Mouse (Mus musculus) regulatory T cell (primary cell): ENCODE data around the gene Vps72.
"Not testable (repeated sequence)": the region's sequence is repeated elsewhere in the genome, so short reads cannot be mapped to it uniquely, and the experiment has no call there.

Experiments used
- in situ Hi-C: fragments of 300-600 bp; cut with MboI, MseI; formaldehyde crosslinking; loops from one replicate; pipeline ENCODE4 v1.15.1; 2025; ENCODE audit warnings: high pct_unique_total_duplicates

Vps72 gene

GRCm38 (mm10) chr3:95110911-95111726, at the start of gene Vps72:
Vps72 (plus strand) TSS chr3:95111022.
- in situ Hi-C loops: no loop called here

- in situ Hi-C loops: no loop called here
Observed at GRCm38 (mm10) chr3:95063741-95064140, 47.1 kb upstream of the Vps72 start.

- in situ Hi-C loops: no loop called here
Observed at GRCm38 (mm10) chr3:95065553-95065952, 45.3 kb upstream of the Vps72 start.

GRCm38 (mm10) chr3:95066095-95066494, 44.7 kb upstream of the Vps72 start:
- in situ Hi-C loops: no loop called here

- in situ Hi-C loops: no loop called here
Observed at GRCm38 (mm10) chr3:95066570-95066969, 44.3 kb upstream of the Vps72 start.

DNA sequence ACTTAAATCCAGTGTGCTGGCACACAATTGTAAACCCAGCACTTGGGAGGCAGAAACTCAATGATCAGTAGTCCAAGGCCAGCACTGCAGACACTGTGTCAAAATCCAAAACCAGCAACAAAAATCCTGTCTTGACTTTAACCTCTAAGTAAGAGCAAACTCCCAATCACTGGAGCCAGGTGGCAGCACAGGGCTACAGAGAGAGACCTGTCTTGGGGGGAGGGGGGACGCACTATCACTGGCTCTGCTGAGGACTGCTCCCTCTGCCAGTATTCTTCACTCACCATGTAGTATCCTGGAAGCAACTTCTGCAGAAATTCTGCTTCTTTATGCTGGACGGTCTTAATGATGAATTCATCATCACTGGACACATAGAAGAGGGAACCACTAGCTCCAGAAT, 39.2 kb upstream of the Vps72 start:
- in situ Hi-C loops: no loop called here

- in situ Hi-C loops: no loop called here
Observed at GRCm38 (mm10) chr3:95088071-95088470, 22.8 kb upstream of the Vps72 start.

- in situ Hi-C loops: no loop called here
Observed at GRCm38 (mm10) chr3:95100854-95101253, 10.0 kb upstream of the Vps72 start.

DNA sequence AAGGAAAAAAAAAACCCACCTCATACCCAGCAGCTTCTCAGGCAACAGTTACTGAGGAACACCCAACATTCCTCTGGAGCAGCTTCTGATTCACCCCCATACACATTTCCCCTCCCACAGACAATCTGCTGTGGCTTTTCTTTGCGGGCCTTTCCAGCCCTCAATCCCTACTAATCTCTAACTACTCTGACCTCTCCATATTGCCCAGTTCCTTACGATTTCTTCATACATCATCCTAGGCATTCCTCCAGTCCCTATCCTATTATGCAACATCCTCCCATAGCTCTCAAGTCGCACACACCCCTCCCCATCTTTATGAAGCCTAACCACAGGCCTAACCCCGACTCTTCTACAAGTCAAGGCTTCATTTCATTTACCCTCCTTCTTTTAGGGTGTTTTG, 5.7 kb upstream of the Vps72 start:
- in situ Hi-C loops: no loop called here

- in situ Hi-C loops: no loop called here
Observed at GRCm38 (mm10) chr3:95105586-95106337, 5.1 kb upstream of the Vps72 start.

DNA sequence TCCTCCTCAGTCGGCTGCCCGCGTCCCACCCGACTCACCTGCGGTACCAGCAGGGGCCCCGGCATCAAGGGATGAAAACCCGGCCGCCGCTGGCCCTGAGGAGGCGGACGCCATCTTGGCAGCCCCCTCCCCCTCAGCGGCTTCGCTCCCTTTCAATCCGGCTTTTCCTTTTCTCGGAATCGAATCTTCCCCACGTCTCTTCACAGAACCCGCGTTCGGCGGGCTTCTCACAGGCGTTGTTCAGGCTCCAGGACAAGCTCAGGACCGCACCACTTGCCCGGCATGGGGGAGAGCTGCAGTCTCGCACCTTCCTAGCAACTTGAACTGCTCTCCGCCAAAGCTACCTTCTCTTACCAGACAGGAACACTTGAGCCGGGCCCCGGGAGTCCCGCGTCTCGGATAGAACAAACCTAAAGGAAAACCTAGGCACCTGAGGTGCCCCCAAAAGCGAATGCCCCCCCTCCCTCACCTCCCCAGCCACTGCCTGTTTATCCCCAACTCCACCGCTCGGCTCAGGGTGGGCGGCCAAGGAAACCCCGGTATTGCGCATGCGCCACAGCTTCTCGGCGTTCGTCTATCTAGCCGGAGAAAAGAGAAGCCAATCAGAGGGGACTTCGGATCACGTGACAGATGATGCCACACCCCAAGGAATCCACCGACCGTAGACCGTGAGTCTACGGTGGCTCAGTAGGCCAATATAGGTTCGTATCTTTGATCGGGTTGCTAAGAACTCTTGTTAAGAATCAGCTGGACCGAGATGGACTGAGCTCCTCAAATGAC, 4.3 kb upstream of the Vps72 start, which contains the start of gene Pip5k1a:
Gene Pip5k1a, minus strand, starts transcription at position 593 of the 780 bp plus-strand sequence.
- in situ Hi-C loops: no loop called here

- in situ Hi-C loops: not testable (repeated sequence)
Observed at GRCm38 (mm10) chr3:95107308-95107707, 3.5 kb upstream of the Vps72 start.

- in situ Hi-C loops: no loop called here
Observed at GRCm38 (mm10) chr3:95107898-95108297, 2.9 kb upstream of the Vps72 start.

DNA sequence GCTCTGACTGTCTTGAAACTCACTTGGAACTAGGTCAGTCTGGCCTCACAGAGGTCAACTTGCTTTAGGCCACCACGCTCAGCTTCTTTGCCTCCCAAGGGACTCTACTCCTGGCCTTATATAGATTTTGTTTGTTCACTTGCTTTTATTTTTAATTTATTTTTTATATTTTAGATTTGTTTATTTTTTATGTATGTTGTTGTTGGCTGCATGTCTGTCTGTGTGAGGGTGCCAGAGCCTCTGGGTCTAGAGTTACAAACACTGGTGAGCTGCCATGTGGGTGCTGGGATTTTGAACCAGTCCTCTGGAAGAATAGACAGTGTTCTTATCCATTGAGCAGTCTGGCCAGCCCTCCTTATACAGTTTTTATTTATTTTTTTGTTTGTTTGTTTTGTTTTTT, 1.9 kb downstream of the Vps72 start:
- in situ Hi-C loops: no loop called here

- in situ Hi-C loops: no loop called here
Observed at GRCm38 (mm10) chr3:95117751-95118150, 6.9 kb downstream of the Vps72 start.

DNA sequence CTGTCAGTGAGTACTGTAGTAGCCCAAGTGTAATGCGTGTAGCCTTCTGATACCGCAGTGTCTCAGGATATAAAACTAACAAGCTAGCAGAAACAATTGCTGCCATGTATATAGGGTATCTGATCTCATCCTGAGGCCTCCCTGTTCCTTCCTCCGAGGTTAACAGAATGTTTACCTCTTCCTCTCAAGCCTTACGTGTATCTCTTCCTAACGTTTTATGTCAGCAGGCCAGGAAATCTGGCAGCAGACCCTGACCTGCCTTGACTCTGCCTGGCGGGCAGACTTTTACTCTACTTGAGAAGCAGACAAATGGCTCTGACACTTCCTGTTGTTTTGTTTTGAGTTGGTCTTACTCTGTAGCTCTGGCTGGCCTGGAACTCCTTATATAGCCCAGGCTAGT, 10.8 kb downstream of the Vps72 start:
- in situ Hi-C loops: no loop called here

DNA sequence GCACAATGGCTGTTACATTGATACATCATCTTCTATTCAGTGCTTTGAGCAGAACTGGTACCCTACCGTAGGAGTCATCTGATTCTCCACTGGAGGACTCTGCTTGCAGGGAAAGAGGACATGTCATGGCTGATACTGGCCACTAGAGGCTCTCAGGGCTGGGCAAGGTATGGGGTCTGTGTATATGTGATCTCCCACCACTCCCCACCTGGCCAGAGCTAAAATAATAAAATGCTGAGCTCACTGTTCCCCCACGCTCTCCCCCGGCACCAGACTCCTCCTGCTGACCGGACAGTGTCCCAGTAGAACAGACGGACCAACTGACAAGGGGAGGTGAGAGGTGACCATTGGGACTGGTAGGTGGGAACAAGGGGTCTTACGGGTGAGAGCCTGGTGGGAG, 13.4 kb downstream of the Vps72 start, which contains the start of gene Tmod4:
Gene Tmod4, plus strand, starts transcription at position 231 of the 400 bp plus-strand sequence.
- in situ Hi-C loops: no loop called here

DNA sequence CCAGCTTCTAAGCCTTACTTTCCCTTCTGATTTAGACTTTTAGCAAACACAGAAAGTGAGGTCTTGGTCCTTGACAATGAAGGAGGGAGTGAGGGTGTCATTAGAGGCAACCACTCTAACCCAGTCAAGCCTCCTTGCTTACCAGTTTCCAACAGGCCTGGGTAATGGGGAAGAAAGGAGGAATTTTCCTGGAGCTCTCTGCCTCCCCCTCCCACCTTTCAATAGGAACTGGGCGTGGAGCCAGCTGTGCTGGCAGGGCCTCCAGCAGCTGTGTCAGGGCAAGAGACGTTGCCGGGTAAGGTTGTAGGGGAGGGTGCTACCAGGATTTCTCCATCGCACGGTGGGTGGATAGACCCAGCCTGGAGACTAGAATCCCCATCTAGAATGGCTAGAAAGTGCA, 14.2 kb downstream of the Vps72 start:
- in situ Hi-C loops: no loop called here

DNA sequence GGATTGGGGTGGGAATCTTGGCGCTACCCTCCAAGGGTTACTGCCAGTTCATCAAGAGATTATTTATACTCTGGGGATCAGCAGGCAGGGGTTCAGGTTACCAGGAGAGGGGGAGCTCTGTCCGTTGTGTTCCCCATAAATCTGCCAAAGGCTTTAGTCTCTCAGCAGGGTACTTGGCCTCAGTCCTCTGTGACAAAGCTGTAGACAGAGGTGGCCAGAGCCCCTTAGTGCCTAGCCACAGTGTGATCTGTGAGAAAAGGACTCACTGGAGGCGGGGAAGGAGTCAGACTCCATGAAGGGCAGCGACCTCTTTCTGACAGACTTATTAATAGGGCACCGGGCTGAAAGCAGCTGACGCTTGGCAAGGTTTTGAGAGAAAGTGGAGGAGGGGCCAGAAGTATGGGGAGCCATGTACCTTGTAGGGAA, 18.4 kb downstream of the Vps72 start:
- in situ Hi-C loops: no loop called here

GRCm38 (mm10) chr3:95130081-95130480, 19.3 kb downstream of the Vps72 start:
- in situ Hi-C loops: no loop called here

DNA sequence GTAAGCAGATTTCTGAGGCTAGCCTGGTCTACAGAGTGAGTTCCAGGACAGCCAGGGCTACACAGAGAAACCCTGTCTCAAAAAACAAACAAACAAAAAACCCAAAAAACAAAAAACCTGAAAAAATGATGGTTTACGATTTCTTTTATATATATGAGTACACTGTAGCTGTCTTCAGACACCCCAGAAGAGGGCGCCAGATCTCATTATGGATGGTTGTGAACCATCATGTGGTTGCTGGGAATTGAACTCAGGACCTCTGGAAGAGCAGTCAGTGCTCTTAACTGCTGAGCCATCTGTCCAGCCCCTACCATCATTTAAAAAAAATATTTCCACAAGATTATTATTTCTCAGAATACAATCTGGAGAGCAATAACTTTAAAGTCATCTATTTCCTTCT, 21.6 kb downstream of the Vps72 start:
- in situ Hi-C loops: not testable (repeated sequence)

GRCm38 (mm10) chr3:95133176-95133575, 22.4 kb downstream of the Vps72 start:
- in situ Hi-C loops: no loop called here
